Mouse (Mus musculus) adrenal gland, postnatal 14 days (tissue): ENCODE measurements at regions not wholly inside any gene's neighbourhood (a gene's known extent, or its start where the extent isn't known, plus 50 kb on each side); places are given as distances from the start of the nearest gene placed in this dataset.

Source experiments
- DNase-seq: peaks from one replicate; pipeline ENCODE4 v3.0.0; 2021; ENCODE audit warnings: mixed read lengths

- DNase-seq, result no peak
Observed at GRCm38 (mm10) chr16:29959939-29960637, 104.1 kb upstream of the Hes1 start.

DNA sequence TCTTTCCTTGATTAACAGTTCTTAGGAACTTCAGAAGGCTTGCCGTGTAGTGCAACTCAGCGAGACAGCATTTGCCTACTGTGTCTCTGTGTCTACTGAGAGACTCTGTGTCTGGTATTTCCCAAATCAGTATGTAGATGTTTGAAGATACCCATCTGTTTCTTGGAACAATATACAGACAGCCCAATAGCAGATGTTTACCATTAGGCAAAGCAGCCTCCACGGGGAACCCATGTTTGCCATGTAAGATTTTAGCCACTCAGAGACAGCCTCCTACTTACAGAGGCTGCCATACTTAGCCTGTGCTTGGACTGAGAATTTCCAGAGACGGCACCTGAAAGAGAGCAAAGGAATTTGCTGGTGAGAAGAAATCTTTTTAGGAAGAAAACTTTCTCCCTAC, 100.9 kb upstream of the Hes1 start:
- no peak for DNase-seq

GRCm38 (mm10) chr16:29964563-29964962, 99.6 kb upstream of the Hes1 start:
- no peak for DNase-seq

- DNase-seq, result no peak
Observed at GRCm38 (mm10) chr16:29968743-29969142, 95.4 kb upstream of the Hes1 start.

DNA sequence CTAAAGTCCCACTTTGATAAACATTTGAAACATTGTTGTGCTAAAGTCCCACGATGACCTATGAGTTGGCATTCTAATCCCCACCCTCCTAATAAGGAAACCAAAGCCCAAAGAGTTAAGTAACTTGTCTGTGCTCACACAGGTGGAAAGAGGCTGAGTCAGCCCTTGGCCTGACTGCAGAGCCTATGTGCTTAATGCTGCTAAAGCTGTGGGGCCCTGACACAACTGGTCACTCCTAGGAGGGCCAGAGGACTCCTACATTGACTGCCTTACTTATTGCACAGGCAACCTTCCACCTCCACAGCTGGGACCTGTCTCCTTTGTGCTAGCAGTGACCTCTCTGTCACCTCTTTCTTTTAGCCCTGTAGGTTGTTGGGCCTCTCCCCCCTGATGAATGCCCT, 91.4 kb upstream of the Hes1 start:
- DNase-seq, result no peak

DNA sequence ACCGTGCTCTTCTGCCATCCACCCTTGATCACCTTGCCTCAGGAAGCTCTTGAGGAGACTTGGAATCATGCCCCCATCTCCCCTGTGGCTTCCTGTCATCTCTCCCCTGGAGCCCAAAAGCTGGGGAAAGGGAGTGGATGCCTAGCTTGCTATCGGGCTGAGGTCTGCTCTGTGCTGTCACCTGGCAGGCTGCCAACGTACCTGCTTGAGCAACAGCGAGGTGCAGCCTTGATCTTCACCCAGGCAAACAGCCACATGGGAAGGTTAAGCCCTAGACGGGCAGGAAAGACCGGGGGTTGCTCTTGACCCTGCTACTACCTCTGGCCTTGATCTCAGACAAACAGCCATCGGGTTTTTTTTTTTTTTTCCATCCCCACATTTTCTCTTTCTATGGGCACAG, 90.9 kb upstream of the Hes1 start:
- DNase-seq, result peak; percentile 56

- no peak for DNase-seq
Observed at GRCm38 (mm10) chr16:29975800-29976199, 88.4 kb upstream of the Hes1 start.

DNA sequence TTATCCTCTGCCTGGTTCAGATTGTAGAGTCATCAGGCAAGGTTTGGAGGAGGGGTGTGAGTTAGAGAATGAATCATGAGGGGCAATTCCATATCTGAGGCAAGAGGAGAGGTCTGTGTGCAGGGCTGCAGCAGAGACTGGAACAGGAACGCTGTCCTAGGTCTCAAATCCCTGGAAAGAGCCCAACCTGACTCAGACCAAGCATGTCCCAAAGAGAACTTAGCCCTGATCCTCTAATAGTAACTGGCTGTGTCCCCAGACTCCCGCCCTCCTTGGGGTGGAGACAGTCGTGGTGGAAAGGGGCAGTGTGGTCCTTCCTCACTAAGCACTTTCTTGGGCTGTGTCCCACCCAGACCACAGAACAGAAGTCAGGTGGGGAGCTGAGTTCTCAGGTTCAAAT, 87.2 kb upstream of the Hes1 start:
- DNase-seq, result no peak

DNA sequence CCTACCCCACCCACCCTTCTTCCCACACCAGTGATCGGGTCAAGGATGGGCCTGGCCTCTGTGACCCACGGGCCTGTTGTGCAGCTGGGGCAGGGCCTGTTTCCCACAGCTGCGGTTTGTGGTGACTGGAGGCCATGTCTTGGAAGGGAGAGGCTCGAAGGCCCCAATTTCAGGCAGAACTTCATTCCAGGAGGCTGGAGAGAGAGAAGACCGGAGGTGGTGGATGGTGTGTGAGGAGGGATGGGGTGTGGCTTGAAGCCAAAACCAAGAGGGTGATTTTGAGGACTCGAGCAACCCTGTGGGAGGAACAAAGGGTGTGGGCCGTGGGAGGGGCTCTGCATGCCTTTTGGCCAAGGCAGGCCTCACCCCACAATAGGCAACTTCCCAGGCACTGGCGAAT, 86.5 kb upstream of the Hes1 start:
- no peak for DNase-seq

DNA sequence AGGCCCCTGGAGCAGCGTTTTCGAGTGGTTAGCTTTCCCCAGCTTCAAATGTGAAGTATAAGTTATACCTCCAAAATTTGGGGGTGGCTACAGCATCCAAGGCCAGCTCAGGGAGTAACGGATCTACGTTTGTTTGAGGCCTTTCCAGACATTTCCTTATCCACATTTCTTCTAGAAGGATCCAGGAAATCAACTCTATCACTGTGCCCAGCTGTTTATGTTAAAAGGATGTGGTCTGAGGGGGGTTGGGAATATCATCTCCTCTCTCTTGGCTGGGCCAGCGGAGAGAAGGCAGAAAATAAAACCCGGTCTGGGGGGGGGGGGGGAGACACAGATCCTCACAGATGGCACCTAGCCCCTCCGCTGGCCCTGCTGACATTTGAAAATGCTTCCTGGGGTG, 85.1 kb upstream of the Hes1 start:
- no peak for DNase-seq

DNA sequence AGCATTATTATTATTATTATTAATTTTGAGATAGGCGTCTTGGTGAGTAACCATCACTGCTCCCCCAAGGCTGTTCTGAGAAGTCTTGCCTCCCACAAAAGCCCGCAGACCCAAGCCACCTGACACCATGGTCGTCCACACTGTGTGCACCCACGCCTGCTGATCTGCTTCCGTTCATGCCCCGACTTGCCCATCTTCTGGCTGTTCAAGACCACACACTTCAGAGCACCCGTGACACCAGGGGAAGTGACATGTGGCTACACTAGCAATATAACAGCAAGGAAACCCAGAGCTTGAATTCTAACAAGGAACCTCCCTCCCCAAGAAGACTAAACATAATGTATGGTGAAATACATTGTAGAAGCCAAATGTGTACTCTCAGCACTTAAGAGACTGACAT, 82.6 kb upstream of the Hes1 start:
- DNase-seq, result no peak

- DNase-seq, result no peak
Observed at GRCm38 (mm10) chr16:29982224-29982785, 81.9 kb upstream of the Hes1 start.

DNA sequence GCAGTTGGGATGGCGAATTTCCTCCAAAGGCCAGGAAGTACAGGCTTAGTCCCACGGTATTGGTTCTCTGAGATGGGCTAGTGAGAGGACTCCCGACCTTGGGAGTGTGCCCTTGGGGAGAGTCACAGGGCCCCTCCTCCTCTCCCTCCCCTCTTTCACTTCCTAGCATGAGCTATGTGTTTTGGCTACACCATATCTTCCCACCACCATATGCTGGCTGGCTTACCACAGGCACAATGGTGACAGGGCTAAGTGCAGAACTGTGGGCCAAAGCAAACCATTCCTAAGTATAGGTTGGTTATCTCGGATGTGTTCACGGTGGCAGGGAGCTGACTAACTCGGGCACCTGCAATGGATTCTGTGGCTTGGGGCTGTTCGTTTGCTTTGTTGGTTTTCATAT, 81.0 kb upstream of the Hes1 start:
- DNase-seq, result no peak

GRCm38 (mm10) chr16:29985126-29985931, 78.9 kb upstream of the Hes1 start:
- no peak for DNase-seq

GRCm38 (mm10) chr16:29987595-29987994, 76.6 kb upstream of the Hes1 start:
- DNase-seq, result no peak

DNA sequence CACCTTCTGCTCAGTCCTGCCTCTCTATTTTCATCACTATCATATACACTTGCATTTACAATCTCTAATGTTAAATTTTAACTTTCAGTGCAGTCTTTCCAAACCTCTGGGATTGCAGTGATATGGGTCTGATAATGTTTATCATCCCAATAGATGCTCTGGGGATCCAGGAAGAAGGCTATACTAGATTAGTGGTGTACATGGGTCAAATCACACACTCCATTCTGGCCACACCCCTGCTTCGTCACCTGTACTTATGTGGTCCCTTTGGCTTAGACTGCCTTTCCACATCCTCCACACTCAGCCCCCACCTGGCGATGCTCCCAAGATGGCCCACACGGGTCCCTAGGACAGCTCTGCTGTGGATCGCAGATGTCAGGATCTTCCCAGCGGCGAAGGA, 76.2 kb upstream of the Hes1 start:
- no peak for DNase-seq

DNA sequence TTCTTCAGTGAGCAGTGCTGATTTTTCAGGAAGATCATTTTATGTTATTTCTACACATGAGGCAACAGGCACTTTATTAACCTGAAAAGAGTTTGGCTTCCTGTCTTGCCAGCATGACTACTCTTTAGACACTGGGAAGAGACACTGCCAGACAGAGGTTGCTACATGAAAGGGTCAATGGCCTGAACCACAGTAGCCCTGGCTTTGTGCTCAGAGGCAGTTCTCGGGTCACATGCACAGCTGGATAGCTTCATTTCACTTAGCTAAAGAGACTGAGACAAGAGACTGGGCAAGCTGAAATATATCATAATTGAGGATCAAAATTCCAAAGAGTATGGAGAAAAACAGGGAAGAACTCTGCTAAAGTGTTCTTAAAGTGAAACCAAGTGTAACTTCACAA, 74.9 kb upstream of the Hes1 start:
- peak; percentile 32 for DNase-seq

- no peak for DNase-seq
Observed at GRCm38 (mm10) chr16:29990393-29990792, 73.8 kb upstream of the Hes1 start.

GRCm38 (mm10) chr16:29990795-29991587, 73.2 kb upstream of the Hes1 start:
- DNase-seq, result no peak

- DNase-seq, result no peak
Observed at GRCm38 (mm10) chr16:29991876-29992380, 72.3 kb upstream of the Hes1 start.

DNA sequence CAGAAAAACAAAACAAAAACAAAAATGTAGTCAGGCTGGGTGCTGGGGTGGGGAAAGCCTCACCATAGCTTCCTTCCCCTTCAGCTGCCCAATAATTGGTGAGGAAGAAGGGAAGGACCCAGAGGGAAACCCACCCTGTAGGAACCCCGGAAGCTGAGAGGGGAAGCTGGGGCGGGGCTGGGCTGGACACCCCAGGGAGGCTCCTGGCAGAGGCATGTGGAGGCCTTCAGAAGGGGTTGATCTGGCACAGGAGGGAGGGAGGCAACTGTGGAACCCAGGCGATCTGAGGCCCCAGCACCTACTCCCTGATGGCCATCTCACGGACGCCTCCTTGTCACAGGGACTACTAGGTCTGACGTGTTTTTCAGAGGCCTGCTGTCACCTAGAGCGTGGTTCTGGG, 71.1 kb upstream of the Hes1 start:
- peak; percentile 24 for DNase-seq

DNA sequence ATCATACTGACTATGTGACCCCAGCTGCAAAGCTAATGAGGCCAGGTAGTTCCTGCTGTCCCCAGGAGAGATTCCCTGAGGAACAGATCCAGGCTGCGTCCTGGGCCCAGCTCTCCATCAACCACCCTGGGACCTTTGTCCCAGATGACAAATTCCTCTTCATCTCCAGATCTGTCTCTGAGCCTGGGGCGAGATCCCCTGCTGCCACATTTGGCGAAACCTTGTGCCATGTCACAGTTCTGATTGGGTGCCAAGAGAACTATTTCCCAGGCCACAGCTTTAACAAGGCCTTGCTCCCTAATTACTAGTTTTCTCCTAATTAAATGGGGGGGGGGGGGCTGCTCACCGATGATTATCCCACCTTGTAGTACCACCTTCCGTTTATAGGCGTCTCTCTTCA, 70.6 kb upstream of the Hes1 start:
- no peak for DNase-seq
